Mouse (Mus musculus) CH12F3 (cell line): ENCODE measurements around the gene Hoxc11.

Experiments
- in situ Hi-C: fragments of 300-500 bp; cut with MboI; formaldehyde crosslinking; loops from 2 replicates; pipeline ENCODE4 v1.14.3; 2020; ENCODE audit warnings: low sequenced_read_pairs

The Hoxc11 gene

GRCm38 (mm10) chr15:102999955-103000354 is 45.7 kb downstream of the Hoxc11 start:
- in situ Hi-C loops, result loop anchor here (25.0 kb wide), 1 partner anchor 312 kb away; the partner anchor contains the start of gene Gpr84

- in situ Hi-C loops, result no loop called here
These were observed 46.3 kb downstream of the Hoxc11 start for GRCm38 (mm10) chr15:103000501-103000901.

GRCm38 (mm10) chr15:103001370-103001769 is 47.1 kb downstream of the Hoxc11 start:
- in situ Hi-C loops, result no loop called here

- in situ Hi-C loops, result no loop called here
These were observed 47.9 kb downstream of the Hoxc11 start for GRCm38 (mm10) chr15:103002156-103002555.

GRCm38 (mm10) chr15:103002821-103003448 is 48.7 kb downstream of the Hoxc11 start:
- in situ Hi-C loops, result no loop called here

GRCm38 (mm10) chr15:103005308-103005707 is 51.1 kb downstream of the Hoxc11 start:
- in situ Hi-C loops, result no loop called here

GRCm38 (mm10) chr15:103005797-103006196 is 51.6 kb downstream of the Hoxc11 start:
- in situ Hi-C loops, result no loop called here

- in situ Hi-C loops, result no loop called here
These were observed 52.1 kb downstream of the Hoxc11 start for GRCm38 (mm10) chr15:103006326-103006725.
